Mouse (Mus musculus) bone marrow, adult 2 months (tissue): ENCODE data around the gene Ctsr. TPM values are rescaled to one million over a fixed set of nuclear protein-coding genes. Genes with fewer than 3 reads are reported as not detected.
"Not testable (repeated sequence)": the region's sequence is repeated elsewhere in the genome, so short reads cannot be mapped to it uniquely, and the experiment has no call there.

Experiments used
- H3K27ac ChIP-seq: fragments of 200-500 bp; 2 replicates; pipeline ENCODE4 v1.5.1; 2012; ENCODE audit warnings: low read depth, mild to moderate bottlenecking, control low read depth, inconsistent platforms, low read length; ENCODE audit not compliant: control insufficient read depth, poor library complexity, insufficient read depth
- H3K4me1 ChIP-seq: fragments of 200-500 bp; 2 replicates; pipeline ENCODE4 v1.6.1; 2011; ENCODE audit warnings: low read length; ENCODE audit not compliant: control insufficient read depth, insufficient read depth
- H3K4me3 ChIP-seq: fragments of 200-500 bp; replicated peaks from 2 replicates; pipeline ENCODE3; 2011; ENCODE audit warnings: mild to moderate bottlenecking, low read depth, low read length, control low read depth; ENCODE audit not compliant: control insufficient read depth
- CTCF ChIP-seq: fragments of 200-500 bp; IDR thresholded peaks from 2 replicates; pipeline ENCODE4 v1.5.1; 2011; ENCODE audit warnings: low read length, control low read depth; ENCODE audit not compliant: control insufficient read depth, insufficient read depth
- POLR2A ChIP-seq: fragments of 200-500 bp; IDR thresholded peaks from 2 replicates; pipeline ENCODE4 v1.6.1; 2011; ENCODE audit warnings: low read depth, mild to moderate bottlenecking, control low read depth, low read length, borderline replicate concordance; ENCODE audit not compliant: control insufficient read depth
- WGBS: fragments of 180-500 bp; shearing (Covaris S2); methylation state at CpG from one replicate; pipeline ENCODE4 v1.1.7; 2018; 5-methylcytosine and 5-hydroxymethylcytosine counted together
- polyA plus RNA-seq: library from polyadenylated mRNA; stranded (reverse); fragments of >200 nt; gene quantifications from 2 replicates; pipeline ENCODE4 v1.2.4, GENCODE M21; 2011; ENCODE audit warnings: low replicate concordance; ENCODE audit not compliant: missing spikeins, insufficient read depth, insufficient read length

The Ctsr gene
- not detected in 2 replicates for polyA plus RNA-seq

- no peak within 1 kb of the TSS for H3K27ac ChIP-seq
- H3K4me3 ChIP-seq = no peak within 1 kb of the TSS
- no peaks in the 10 kb centered on the region for H3K4me1 ChIP-seq
- WGBS = 63% methylated on average over 1 of the region's 1 CpGs
- no peak for TF ChIP-seq POLR2A
- TF ChIP-seq CTCF = no peak
These were observed at the start of gene Ctsr for GRCm38 (mm10) chr13:61164156-61164555. Gene Ctsr (minus strand): TSS chr13:61164256.

- Histone ChIP-seq H3K27ac (no peak within 1 kb of the TSS), H3K4me1 (no peaks in the 10 kb centered on the region), H3K4me3 (no peak within 1 kb of the TSS)
- TF ChIP-seq CTCF (no peak), POLR2A (no peak)
- 82% methylated on average over 3 of the region's 3 CpGs for WGBS
These were observed 39.3 kb upstream of the Ctsr start, which contains the start of gene Cts6 for GRCm38 (mm10) chr13:61203310-61203709. Gene Cts6 (minus strand): TSS chr13:61203410.

- not testable (repeated sequence) for H3K4me3 ChIP-seq, H3K4me1 ChIP-seq, H3K27ac ChIP-seq
- WGBS = 76% methylated on average over 5 of the region's 5 CpGs
These were observed 21.3 kb upstream of the Ctsr start for GRCm38 (mm10) chr13:61185151-61185933.

GRCm38 (mm10) chr13:61164622-61165021 is 566 bp upstream of the Ctsr start:
- no peaks in the 10 kb centered on the region for H3K4me1 ChIP-seq
- TF ChIP-seq POLR2A (no peak), CTCF (no peak)
- WGBS = 73% methylated on average over 4 of the region's 4 CpGs
- H3K4me3 ChIP-seq = no peak overlapping the region
- no peak overlapping the region for H3K27ac ChIP-seq

Other genes with a start within 250 kb of the Ctsr start
- gene Gm49393, start 228.7 kb downstream of the Ctsr start, polyA plus RNA-seq = not detected in 2 replicates
- 11.8 and 18.0 TPM in 2 replicates for gene Gm49391, start 227.7 kb downstream of the Ctsr start, polyA plus RNA-seq
- 202 and 264 TPM in 2 replicates for gene Ctla2a, start 227.6 kb downstream of the Ctsr start, polyA plus RNA-seq
- not detected in 2 replicates for gene Tpbpa, start 222.3 kb downstream of the Ctsr start, polyA plus RNA-seq
- gene Ctsj, start 158.3 kb downstream of the Ctsr start, polyA plus RNA-seq = not detected in 2 replicates
- gene Ctsq, start 123.6 kb downstream of the Ctsr start, polyA plus RNA-seq = not detected in 2 replicates
- not detected in 2 replicates for gene Cts6, start 39.2 kb upstream of the Ctsr start, polyA plus RNA-seq
- not detected in 2 replicates for gene Cts8, start 91.1 kb upstream of the Ctsr start, polyA plus RNA-seq
- gene Gm49398, start 124.6 kb upstream of the Ctsr start, polyA plus RNA-seq = not detected in 2 replicates
- gene Cts7, start 193.9 kb upstream of the Ctsr start, polyA plus RNA-seq = not detected in 2 replicates